Mouse (Mus musculus) spleen, adult 2 months (tissue): ENCODE results near the gene Pin1. TPM values are rescaled to one million over a fixed set of nuclear protein-coding genes. Genes with fewer than 3 reads are reported as not detected.

ENCODE experiments used
- DNase-seq, 2 experiments: peaks; one replicate each; pipeline versions ENCODE4 v3.0.0 to v3.0.0-alpha.2; 2012 to 2021; ENCODE audit warnings: low spot score in 2 of 2, low read depth in 1 of 2
- H3K27ac ChIP-seq: fragments of 200-500 bp; 2 replicates; pipeline ENCODE4 v1.5.1; 2012; ENCODE audit warnings: low read length, inconsistent platforms; ENCODE audit not compliant: insufficient read depth
- H3K27me3 ChIP-seq: fragments of 200-500 bp; 2 replicates; pipeline ENCODE4 v1.6.1; 2012; ENCODE audit warnings: mild to moderate bottlenecking, moderate library complexity, low read length, inconsistent platforms; ENCODE audit not compliant: control insufficient read depth, insufficient read depth
- H3K36me3 ChIP-seq: fragments of 200-500 bp; 2 replicates; pipeline ENCODE4 v1.6.1; 2012; ENCODE audit warnings: mild to moderate bottlenecking, low read length, inconsistent platforms; ENCODE audit not compliant: control insufficient read depth, insufficient read depth
- H3K4me1 ChIP-seq: fragments of 200-500 bp; 2 replicates; pipeline ENCODE4 v1.6.1; 2011; ENCODE audit warnings: inconsistent platforms; ENCODE audit not compliant: control insufficient read depth, insufficient read depth, insufficient read length
- H3K4me3 ChIP-seq: fragments of 200-500 bp; 2 replicates; pipeline ENCODE4 v1.5.1; 2011; ENCODE audit warnings: mild to moderate bottlenecking, inconsistent platforms; ENCODE audit not compliant: insufficient read depth, insufficient read length; ENCODE audit errors: extremely low read depth
- CTCF ChIP-seq: fragments of 200-500 bp; IDR thresholded peaks from 2 replicates; pipeline ENCODE4 v1.5.1; 2011; ENCODE audit warnings: mild to moderate bottlenecking, inconsistent platforms; ENCODE audit not compliant: insufficient read depth, insufficient read length, insufficient replicate concordance; ENCODE audit errors: extremely low read depth
- POLR2A ChIP-seq: fragments of 200-500 bp; IDR thresholded peaks from 2 replicates; pipeline ENCODE4 v1.6.1; 2011; ENCODE audit warnings: low read depth, low read length, inconsistent platforms
- WGBS: fragments of 180-500 bp; shearing (Covaris S2); methylation state at CpG from one replicate; pipeline ENCODE4 v1.1.7; 2018; 5-methylcytosine and 5-hydroxymethylcytosine counted together
- polyA plus RNA-seq: library from polyadenylated mRNA; depleted of rRNA; stranded (reverse); fragments of >200 nt; gene quantifications from 2 replicates; pipeline ENCODE4 v1.2.3, GENCODE M21; 2012; rRNA removed

Gene Pin1
- polyA plus RNA-seq, 1 experiment, result 11.3 TPM

DNA sequence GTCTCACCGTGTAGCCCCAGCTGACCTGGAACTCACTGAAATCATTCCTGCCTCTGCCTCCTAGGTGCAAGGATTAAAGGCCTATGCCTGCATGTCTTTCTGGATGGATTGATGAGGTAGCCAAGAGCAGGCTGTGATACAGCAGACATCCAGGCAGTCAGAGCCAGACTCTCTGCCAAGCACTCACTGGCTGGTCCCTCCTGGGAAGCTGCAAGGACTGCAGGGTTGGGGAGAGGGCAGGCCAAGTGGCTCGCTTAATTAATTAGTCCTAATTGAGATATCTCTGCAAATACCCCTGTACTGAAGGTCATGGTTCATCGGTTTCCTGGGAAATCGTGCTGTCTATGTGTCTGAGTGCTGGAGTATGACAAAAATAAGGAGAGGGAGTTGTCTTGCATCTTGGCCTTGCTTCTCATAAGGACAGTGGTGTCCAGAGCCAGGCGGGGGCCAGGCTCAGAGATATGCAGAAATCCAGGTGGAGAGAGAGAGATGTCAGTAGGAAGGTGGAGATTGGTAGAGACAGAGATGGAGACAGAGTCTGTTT is 61.1 kb downstream of the Pin1 start:
- Histone ChIP-seq H3K27ac (no peak overlapping the region), H3K36me3 (no peaks in the 10 kb centered on the region), H3K27me3 (no peaks in the 10 kb centered on the region), H3K4me1 (no peaks in the 10 kb centered on the region), H3K4me3 (no peak overlapping the region)
- no peak for TF ChIP-seq CTCF
- no peak for TF ChIP-seq POLR2A
- DNase-seq, result no peak
- 83% methylated on average over 5 of the region's 5 CpGs for WGBS

DNA sequence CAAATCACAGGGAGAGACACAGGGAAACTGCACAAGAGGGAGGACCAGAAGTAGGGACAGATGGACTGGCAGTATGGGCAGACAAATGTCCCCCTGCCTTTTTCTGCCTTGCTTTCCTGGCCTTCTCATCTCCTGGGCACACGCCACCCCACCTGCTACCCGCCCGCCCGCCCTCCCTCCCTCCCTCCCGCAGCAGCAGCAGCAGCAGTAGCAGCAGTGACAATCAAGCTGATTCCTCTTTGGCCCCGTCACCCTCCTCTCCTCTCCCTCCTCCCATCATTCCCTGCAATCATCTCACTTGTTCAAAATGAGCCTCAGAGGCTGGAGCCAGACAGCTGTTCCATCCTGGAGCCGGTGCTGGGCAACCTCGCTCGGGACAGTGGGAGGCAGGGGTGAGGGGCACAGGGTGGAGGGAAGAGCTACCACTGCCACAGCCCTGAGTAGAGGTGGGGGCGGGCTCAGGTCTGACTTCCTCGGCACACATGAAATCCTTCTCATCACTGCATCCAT is 61.6 kb downstream of the Pin1 start:
- Histone ChIP-seq H3K27me3 (no peaks in the 10 kb centered on the region), H3K36me3 (no peaks in the 10 kb centered on the region), H3K4me3 (no peak overlapping the region), H3K4me1 (no peaks in the 10 kb centered on the region), H3K27ac (no peak overlapping the region)
- 57% methylated on average over 11 of the region's 11 CpGs for WGBS
- no peak for TF ChIP-seq POLR2A
- TF ChIP-seq CTCF, result no peak
- DNase-seq, result no peak

DNA sequence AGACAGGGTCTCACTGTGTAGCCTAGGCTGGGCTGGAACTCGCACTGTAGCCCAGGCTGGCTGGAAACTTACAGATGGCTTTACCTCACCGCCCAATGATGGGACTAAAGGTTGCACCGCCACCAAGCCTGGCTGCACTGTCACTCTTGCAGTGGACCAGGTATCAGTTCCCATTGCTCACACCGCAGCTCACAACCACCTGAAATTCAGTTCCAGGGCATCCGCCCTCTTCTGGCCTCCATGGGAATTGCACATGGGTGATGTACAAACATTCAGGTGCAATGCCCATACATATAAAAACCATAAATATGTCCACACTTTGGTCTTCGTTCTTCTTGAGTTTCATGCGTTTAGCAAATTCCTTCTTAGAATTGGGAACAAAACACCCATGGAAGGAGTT is 63.4 kb downstream of the Pin1 start:
- Histone ChIP-seq H3K27ac (no peak overlapping the region), H3K4me1 (no peaks in the 10 kb centered on the region), H3K4me3 (no peak overlapping the region), H3K36me3 (no peaks in the 10 kb centered on the region), H3K27me3 (no peaks in the 10 kb centered on the region)
- TF ChIP-seq POLR2A, result no peak
- TF ChIP-seq CTCF, result no peak
- WGBS, result 81% methylated on average over 7 of the region's 7 CpGs
- no peak for DNase-seq

Other genes starting within 250 kb of the Pin1 start
- gene Zfp26, start 191.9 kb upstream of the Pin1 start, polyA plus RNA-seq, result 1.4 TPM in 2 replicates
- gene Zfp426, start 159.3 kb upstream of the Pin1 start, polyA plus RNA-seq, result 3.2 and 3.7 TPM in 2 replicates
- 1.9 and 2.1 TPM in 2 replicates for gene Zfp266, start 130.7 kb upstream of the Pin1 start, polyA plus RNA-seq
- gene Zfp846, start 70.8 kb upstream of the Pin1 start, polyA plus RNA-seq, result 0.82 and 1.1 TPM in 2 replicates
- gene Ubl5, start 9.2 kb upstream of the Pin1 start, polyA plus RNA-seq, result 96.6 and 178 TPM in 2 replicates
- 82.2 and 105 TPM in 2 replicates for gene Fbxl12, start 7.3 kb upstream of the Pin1 start, polyA plus RNA-seq
- gene Olfm2, start 94.3 kb downstream of the Pin1 start, polyA plus RNA-seq, result 0.50 and 0.53 TPM in 2 replicates
- gene Col5a3, start 163.0 kb downstream of the Pin1 start, polyA plus RNA-seq, result 1.4 TPM in 2 replicates
- not detected in 2 replicates for gene Rdh8, start 166.4 kb downstream of the Pin1 start, polyA plus RNA-seq
- 82.8 and 108 TPM in 2 replicates for gene A230050P20Rik, start 216.5 kb downstream of the Pin1 start, polyA plus RNA-seq
- gene Angptl6, start 227.6 kb downstream of the Pin1 start, polyA plus RNA-seq, result 2.7 and 3.8 TPM in 2 replicates
- gene Ppan, start 236.1 kb downstream of the Pin1 start, polyA plus RNA-seq, result 116 and 120 TPM in 2 replicates
- gene Eif3g, start 246.5 kb downstream of the Pin1 start, polyA plus RNA-seq, result 89.3 and 103 TPM in 2 replicates